Mouse (Mus musculus) kidney, embryonic 16.5 days (tissue): Measurements from ENCODE around the gene Mc1r. TPM values are rescaled to one million over a fixed set of nuclear protein-coding genes. Genes with fewer than 3 reads are reported as not detected.
A peak's percentile ranks its signal among the peaks of the same experiment; 100 is the strongest.
"Not testable (repeated sequence)": the region's sequence is repeated elsewhere in the genome, so short reads cannot be mapped to it uniquely, and the experiment has no call there.

ENCODE experiments used
- ATAC-seq: fragments of 200-750 bp; cut with Nextera tagmentation; 2 replicates; pipeline ENCODE4 v1.8.0; 2017; ENCODE audit warnings: moderate TSS enrichment; ENCODE audit not compliant: low FRiP score, low TSS enrichment
- H3K27ac ChIP-seq: fragments of 300-500 bp; sonication (generic); 2 replicates; pipeline ENCODE4 v1.5.1; 2014; ENCODE audit warnings: low read length
- H3K27me3 ChIP-seq: fragments of 300-500 bp; sonication (generic); 2 replicates; pipeline ENCODE4 v1.6.1; 2014; ENCODE audit warnings: low read length, control low read depth, mixed read lengths; ENCODE audit not compliant: insufficient read depth
- H3K36me3 ChIP-seq: fragments of 300-500 bp; sonication (generic); 2 replicates; pipeline ENCODE4 v1.6.1; 2014; ENCODE audit warnings: low read length, control low read depth, mixed read lengths; ENCODE audit not compliant: insufficient read depth
- H3K4me1 ChIP-seq: fragments of 300-500 bp; sonication (generic); 2 replicates; pipeline ENCODE4 v1.6.1; 2014; ENCODE audit warnings: low read length, control low read depth, mixed read lengths; ENCODE audit not compliant: insufficient read depth
- H3K4me2 ChIP-seq: fragments of 300-500 bp; sonication (generic); replicated peaks from 2 replicates; pipeline ENCODE4 v1.6.1; 2014; ENCODE audit warnings: low read depth, low read length
- H3K4me3 ChIP-seq: fragments of 300-500 bp; sonication (generic); 2 replicates; pipeline ENCODE4 v1.5.1; 2014; ENCODE audit warnings: mild to moderate bottlenecking, low read length
- H3K9ac ChIP-seq: fragments of 300-500 bp; sonication (generic); replicated peaks from 2 replicates; pipeline ENCODE4 v1.6.1; 2014; ENCODE audit warnings: low read length
- H3K9me3 ChIP-seq: fragments of 300-500 bp; sonication (generic); 2 replicates; pipeline ENCODE4 v1.6.1; 2016; ENCODE audit warnings: low read length, control low read depth
- WGBS: fragments of 180-500 bp; shearing (Covaris S2); extraction: QIAGEN DNeasy Blood & Tissue Kit; methylation state at CpG from one replicate; pipeline ENCODE4 v1.1.7; 2014; 5-methylcytosine and 5-hydroxymethylcytosine counted together
- polyA plus RNA-seq: library from polyadenylated mRNA; unstranded; fragments of >200 nt; fragmentation: Nextera tagmentation; extraction: Ambion mirVana; gene quantifications from 2 replicates; pipeline ENCODE4 v1.2.1, GENCODE M21; 2015

Mc1r gene
- polyA plus RNA-seq, 1 experiment from 2014 or later = not detected

GRCm38 (mm10) chr8:123428343-123428893, 21.5 kb downstream of the Mc1r start:
- peaks cover 57% of the 10 kb centered on the region for H3K9me3 ChIP-seq
- H3K9ac ChIP-seq = no peak overlapping the region
- no peaks in the 10 kb centered on the region for H3K4me1 ChIP-seq
- H3K4me3 ChIP-seq = no peak overlapping the region
- H3K27ac ChIP-seq = no peak overlapping the region
- no peak for ATAC-seq
- H3K4me2 ChIP-seq = no peak overlapping the region
- no peaks in the 10 kb centered on the region for H3K27me3 ChIP-seq
- H3K36me3 ChIP-seq = peaks cover 14% of the 10 kb centered on the region; the same call in 1 of the 2 replicates
- 97% methylated on average over 28 of the region's 29 CpGs for WGBS

DNA sequence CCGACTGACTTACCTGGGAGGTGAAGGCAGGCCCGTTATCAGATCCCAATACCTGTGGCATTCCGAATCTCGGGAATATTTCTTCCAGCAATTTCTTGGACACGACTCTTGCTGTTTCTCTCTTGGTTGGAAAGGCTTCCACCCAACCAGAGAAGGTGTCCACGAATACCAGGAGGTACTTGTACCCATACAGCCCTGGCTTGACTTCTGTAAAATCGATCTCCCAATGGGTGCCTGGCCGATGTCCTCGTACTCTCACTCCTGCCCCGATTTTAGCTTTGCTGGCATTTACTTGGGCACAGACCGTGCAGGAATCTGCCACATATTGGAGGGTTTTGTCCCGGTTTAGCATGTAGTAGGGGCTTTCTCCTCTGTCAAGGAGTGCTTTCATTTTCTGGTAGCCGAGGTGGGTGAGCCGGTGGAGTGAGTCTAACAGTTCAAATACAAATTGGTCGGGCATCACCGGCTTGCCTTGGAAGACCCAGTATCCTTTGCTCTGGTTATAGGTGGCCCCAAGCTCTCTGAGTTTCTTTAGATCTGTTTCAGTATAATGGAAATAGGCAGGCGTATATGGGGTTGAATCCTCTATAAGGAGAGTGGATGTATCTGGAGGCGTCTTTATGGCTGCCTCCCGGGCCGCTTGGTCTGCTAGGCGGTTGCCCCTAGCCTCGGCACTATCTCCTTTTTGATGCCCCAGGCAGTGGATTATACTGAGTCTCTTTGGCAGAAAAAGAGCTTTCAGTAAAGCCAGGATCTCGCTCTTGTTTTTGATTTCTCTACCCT, 22.2 kb downstream of the Mc1r start:
- H3K36me3 ChIP-seq = peaks cover 14% of the 10 kb centered on the region; the same call in 1 of the 2 replicates
- H3K27me3 ChIP-seq = no peaks in the 10 kb centered on the region
- H3K4me2 ChIP-seq = no peak overlapping the region
- peaks cover 60% of the 10 kb centered on the region for H3K9me3 ChIP-seq
- no peak overlapping the region for H3K4me3 ChIP-seq
- no peak for ATAC-seq
- H3K27ac ChIP-seq = no peak overlapping the region
- 93% methylated on average over 23 of the region's 23 CpGs for WGBS
- no peak overlapping the region for H3K9ac ChIP-seq
- H3K4me1 ChIP-seq = no peaks in the 10 kb centered on the region

DNA sequence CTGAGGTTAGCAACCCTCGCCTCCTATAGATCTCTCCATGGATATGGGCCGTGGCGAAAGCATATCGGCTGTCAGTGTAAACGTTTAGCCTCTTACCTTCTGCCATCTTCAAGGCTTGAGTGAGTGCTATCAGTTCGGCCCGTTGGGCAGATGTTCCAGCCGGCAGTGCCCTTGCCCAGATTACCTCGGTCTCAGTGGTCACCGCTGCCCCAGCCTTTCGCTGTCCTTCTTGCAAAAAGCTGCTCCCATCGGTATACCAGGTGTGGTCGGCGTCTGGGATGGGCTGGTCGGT, 22.8 kb downstream of the Mc1r start:
- WGBS = 96% methylated on average over 15 of the region's 15 CpGs
- ATAC-seq, H3K9ac ChIP-seq, H3K27ac ChIP-seq, H3K4me3 ChIP-seq, H3K27me3 ChIP-seq, H3K4me1 ChIP-seq, H3K4me2 ChIP-seq: not testable (repeated sequence)
- Histone ChIP-seq H3K36me3 (peaks cover 14% of the 10 kb centered on the region; the same call in 1 of the 2 replicates), H3K9me3 (peaks cover 64% of the 10 kb centered on the region)

- H3K4me2 ChIP-seq, H3K27ac ChIP-seq, H3K9ac ChIP-seq, H3K4me1 ChIP-seq, H3K27me3 ChIP-seq, H3K4me3 ChIP-seq, ATAC-seq: not testable (repeated sequence)
- Histone ChIP-seq H3K36me3 (peaks cover 14% of the 10 kb centered on the region; the same call in 1 of the 2 replicates), H3K9me3 (peaks cover 66% of the 10 kb centered on the region)
- WGBS = 90% methylated on average over 7 of the region's 8 CpGs
These were observed 24.0 kb downstream of the Mc1r start for GRCm38 (mm10) chr8:123430936-123431335.

DNA sequence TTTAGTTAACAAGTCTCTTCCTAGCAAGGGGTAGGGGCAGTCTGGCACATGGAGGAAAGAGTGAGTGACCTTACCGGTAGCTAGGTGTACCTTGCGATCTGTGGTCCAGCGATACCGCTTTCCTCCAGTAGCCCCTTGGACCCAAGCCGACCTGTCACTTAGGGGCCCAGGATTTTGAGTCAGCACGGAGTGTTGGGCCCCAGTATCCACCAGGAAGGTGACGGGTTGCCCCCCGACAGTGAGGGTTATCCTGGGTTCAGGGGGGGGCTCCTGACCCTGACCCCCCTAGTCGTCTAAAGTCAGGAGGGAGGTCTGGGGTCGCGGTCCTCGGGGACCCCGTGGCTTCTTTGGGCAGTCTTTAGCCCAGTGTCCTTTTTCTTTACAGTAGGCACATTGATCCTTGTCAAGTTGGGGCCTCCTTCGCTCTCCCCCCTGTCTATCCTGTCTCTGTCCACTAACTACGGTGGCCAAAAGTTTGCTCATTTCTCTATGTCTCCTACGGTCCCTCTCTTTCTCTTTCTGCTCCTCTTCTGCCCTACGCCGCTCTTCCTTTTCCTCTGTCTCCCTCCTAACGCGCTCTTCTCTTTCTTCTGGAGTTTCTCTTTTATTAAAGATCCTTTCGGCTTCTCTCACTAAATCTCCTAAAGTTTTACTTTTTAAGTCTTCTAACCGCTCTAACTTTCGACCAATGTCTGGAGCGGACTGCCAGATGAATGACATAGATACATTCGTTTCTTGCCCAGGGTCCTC, 24.9 kb downstream of the Mc1r start:
- peaks cover 59% of the 10 kb centered on the region for H3K9me3 ChIP-seq
- ATAC-seq = no peak

GRCm38 (mm10) chr8:123432381-123432780, 25.5 kb downstream of the Mc1r start:
- H3K9me3 ChIP-seq = peaks cover 53% of the 10 kb centered on the region
- peaks cover 10% of the 10 kb centered on the region; the same call in 1 of the 2 replicates for H3K36me3 ChIP-seq
- WGBS = 95% methylated on average over 16 of the region's 16 CpGs
- H3K4me2 ChIP-seq = no peak overlapping the region
- no peaks in the 10 kb centered on the region for H3K27me3 ChIP-seq
- H3K4me1 ChIP-seq = no peaks in the 10 kb centered on the region
- no peak overlapping the region for H3K4me3 ChIP-seq
- H3K9ac ChIP-seq = no peak overlapping the region
- ATAC-seq = no peak
- no peak overlapping the region for H3K27ac ChIP-seq

More for the DNA sequence above, 24.9 kb downstream of the Mc1r start:
- no peak overlapping the region for H3K9ac ChIP-seq
- H3K27ac ChIP-seq = no peak overlapping the region
- no peak overlapping the region for H3K4me3 ChIP-seq
- no peak overlapping the region for H3K4me2 ChIP-seq
- no peaks in the 10 kb centered on the region for H3K27me3 ChIP-seq
- H3K36me3 ChIP-seq = peaks cover 13% of the 10 kb centered on the region; the same call in 1 of the 2 replicates
- WGBS = 96% methylated on average over 25 of the region's 25 CpGs
- H3K4me1 ChIP-seq = no peaks in the 10 kb centered on the region

DNA sequence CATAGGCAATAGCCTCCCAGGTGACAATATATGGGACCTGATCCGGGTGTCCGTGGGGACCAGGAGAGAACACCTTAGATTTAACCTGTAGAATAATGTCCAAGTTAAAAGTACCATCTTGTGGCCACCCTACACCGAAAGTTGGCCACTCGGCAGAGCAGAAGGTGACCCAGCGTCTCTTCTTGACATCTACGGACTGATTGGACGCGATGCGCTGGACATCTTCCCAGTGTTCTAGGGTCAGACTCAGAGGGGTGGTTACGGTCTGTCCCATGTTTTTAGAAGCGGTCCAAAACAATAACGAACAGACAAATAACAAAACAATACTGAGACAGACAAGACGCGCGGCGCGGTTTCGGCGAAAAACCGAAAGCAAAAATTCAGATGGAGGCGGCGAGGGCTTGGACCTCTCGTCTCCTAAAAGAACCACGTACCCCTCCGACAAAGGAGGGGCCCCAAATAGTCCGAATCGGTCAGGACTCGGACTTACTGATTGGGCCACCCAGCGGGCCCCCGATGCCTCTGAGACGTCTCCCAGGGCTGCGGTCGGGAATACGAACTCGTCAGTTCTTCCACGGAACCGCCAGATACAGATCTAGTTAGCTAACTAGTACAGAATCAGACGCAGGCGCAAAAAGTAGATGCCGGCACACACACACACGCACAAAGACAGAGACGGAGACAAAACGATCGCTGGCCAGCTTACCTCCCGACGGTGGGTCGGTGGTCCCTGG, 26.5 kb downstream of the Mc1r start:
- WGBS = 96% methylated on average over 37 of the region's 47 CpGs
- not testable (repeated sequence) for H3K27ac ChIP-seq, H3K4me2 ChIP-seq, H3K9ac ChIP-seq, ATAC-seq, H3K4me3 ChIP-seq, H3K27me3 ChIP-seq, H3K4me1 ChIP-seq, H3K36me3 ChIP-seq
- peaks cover 43% of the 10 kb centered on the region for H3K9me3 ChIP-seq

GRCm38 (mm10) chr8:123441788-123442187, 34.9 kb downstream of the Mc1r start:
- H3K36me3 ChIP-seq = no peaks in the 10 kb centered on the region
- H3K4me3 ChIP-seq = no peak overlapping the region
- no peak for ATAC-seq
- no peak overlapping the region for H3K9ac ChIP-seq
- peaks cover 8% of the 10 kb centered on the region; the same call in 1 of the 2 replicates for H3K4me1 ChIP-seq
- H3K27ac ChIP-seq = no peak overlapping the region
- H3K9me3 ChIP-seq = no peaks in the 10 kb centered on the region
- 92% methylated on average over 2 of the region's 2 CpGs for WGBS
- H3K4me2 ChIP-seq = no peak overlapping the region
- no peaks in the 10 kb centered on the region for H3K27me3 ChIP-seq

DNA sequence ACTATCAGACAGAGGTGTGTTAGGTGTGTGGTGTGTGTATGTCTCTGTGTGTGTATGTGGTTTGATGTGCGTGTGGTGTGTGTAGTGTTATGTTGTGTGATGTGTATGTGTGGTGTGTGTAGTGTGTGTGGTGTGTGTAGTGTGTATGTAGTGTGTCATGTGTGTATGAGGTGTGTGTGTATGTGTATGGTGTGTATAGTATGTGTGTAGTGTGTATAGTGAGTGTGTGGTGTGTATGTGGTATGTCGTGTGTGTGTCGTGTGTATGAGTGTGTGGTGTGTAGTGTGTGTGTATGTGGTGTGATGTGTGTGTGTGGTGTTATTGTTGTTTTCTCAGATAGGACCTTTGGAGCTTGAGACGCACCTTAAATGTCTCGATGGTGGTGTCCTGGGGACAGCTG, 35.4 kb downstream of the Mc1r start:
- H3K27ac ChIP-seq = no peak overlapping the region
- H3K4me1 ChIP-seq = peaks cover 8% of the 10 kb centered on the region; the same call in 1 of the 2 replicates
- H3K9ac ChIP-seq = no peak overlapping the region
- peak overlapping the region; percentile 62 for H3K4me3 ChIP-seq
- no peaks in the 10 kb centered on the region for H3K9me3 ChIP-seq
- H3K4me2 ChIP-seq = peak overlapping the region; percentile 56
- WGBS = 88% methylated on average over 5 of the region's 5 CpGs
- H3K36me3 ChIP-seq = no peaks in the 10 kb centered on the region
- no peaks in the 10 kb centered on the region for H3K27me3 ChIP-seq
- peak; percentile 49; the same call in 1 of the 2 replicates for ATAC-seq
